Mouse (Mus musculus) embryonic facial prominence, embryonic 10.5 days (tissue): ENCODE measurements around the gene Gm21788. TPM values are rescaled to one million over a fixed set of nuclear protein-coding genes. Genes with fewer than 3 reads are reported as not detected.
"Not testable (repeated sequence)": the region's sequence is repeated elsewhere in the genome, so short reads cannot be mapped to it uniquely, and the experiment has no call there.

Source experiments
- DNase-seq: peaks from one replicate; pipeline ENCODE4 v3.0.0-alpha.2; 2017; ENCODE audit warnings: low spot score
- H3K27ac ChIP-seq: fragments of 300-500 bp; sonication (generic); replicated peaks from 2 replicates; pipeline ENCODE4 v1.5.1; 2016; ENCODE audit warnings: mild to moderate bottlenecking
- H3K27me3 ChIP-seq: fragments of 300-500 bp; sonication (generic); replicated peaks from 2 replicates; pipeline ENCODE4 v1.6.1; 2016; ENCODE audit warnings: low read depth, mild to moderate bottlenecking; ENCODE audit not compliant: poor library complexity, severe bottlenecking
- H3K36me3 ChIP-seq: fragments of 300-500 bp; sonication (generic); replicated peaks from 2 replicates; pipeline ENCODE4 v1.6.1; 2016; ENCODE audit warnings: mild to moderate bottlenecking, moderate library complexity
- H3K4me1 ChIP-seq: fragments of 300-500 bp; sonication (generic); 2 replicates; pipeline ENCODE4 v1.6.1; 2016
- H3K4me3 ChIP-seq: fragments of 300-500 bp; sonication (generic); 2 replicates; pipeline ENCODE4 v1.5.1; 2016; ENCODE audit warnings: mild to moderate bottlenecking, moderate library complexity
- H3K9me3 ChIP-seq: fragments of 300-500 bp; sonication (generic); 2 replicates; pipeline ENCODE4 v1.6.1; 2016; ENCODE audit warnings: mild to moderate bottlenecking
- WGBS: fragments of 180-500 bp; shearing (Covaris S2); methylation state at CpG from one replicate; pipeline ENCODE4 v1.1.7; 2016; 5-methylcytosine and 5-hydroxymethylcytosine counted together
- polyA plus RNA-seq: library from polyadenylated mRNA; unstranded; fragments of >200 nt; fragmentation: Nextera tagmentation; extraction: Ambion mirVana; gene quantifications from 2 replicates; pipeline ENCODE4 v1.2.1, GENCODE M21; 2016

The Gm21788 gene
- polyA plus RNA-seq, result not detected in 2 replicates

- H3K4me3 ChIP-seq, H3K36me3 ChIP-seq, H3K4me1 ChIP-seq, DNase-seq, H3K27ac ChIP-seq, H3K27me3 ChIP-seq, H3K9me3 ChIP-seq: not testable (repeated sequence)
- WGBS, result no CpG with 5 or more reads among the region's 3 CpGs
These were observed at the start of gene Gm21788 for GRCm38 (mm10) chrY:7404710-7405109. Gene Gm21788 (plus strand): TSS chrY:7405010.

Other genes with a start within 250 kb of the Gm21788 start
- not detected in 2 replicates for gene Gm21244, start 235.7 kb upstream of the Gm21788 start, polyA plus RNA-seq
- gene Gm28998, start 151.2 kb upstream of the Gm21788 start, polyA plus RNA-seq, result not detected in 2 replicates
- gene Gm20826, start 233.5 kb downstream of the Gm21788 start, polyA plus RNA-seq, result not detected in 2 replicates